Mouse (Mus musculus) cerebellum, postnatal 25 days (tissue): ENCODE results near the gene Pdxp.

Experiments used
- DNase-seq, 2 experiments: peaks; one replicate each; pipeline ENCODE4 v3.0.0; 2021; ENCODE audit warnings: mixed read lengths in 2 of 2

Gene Pdxp

DNA sequence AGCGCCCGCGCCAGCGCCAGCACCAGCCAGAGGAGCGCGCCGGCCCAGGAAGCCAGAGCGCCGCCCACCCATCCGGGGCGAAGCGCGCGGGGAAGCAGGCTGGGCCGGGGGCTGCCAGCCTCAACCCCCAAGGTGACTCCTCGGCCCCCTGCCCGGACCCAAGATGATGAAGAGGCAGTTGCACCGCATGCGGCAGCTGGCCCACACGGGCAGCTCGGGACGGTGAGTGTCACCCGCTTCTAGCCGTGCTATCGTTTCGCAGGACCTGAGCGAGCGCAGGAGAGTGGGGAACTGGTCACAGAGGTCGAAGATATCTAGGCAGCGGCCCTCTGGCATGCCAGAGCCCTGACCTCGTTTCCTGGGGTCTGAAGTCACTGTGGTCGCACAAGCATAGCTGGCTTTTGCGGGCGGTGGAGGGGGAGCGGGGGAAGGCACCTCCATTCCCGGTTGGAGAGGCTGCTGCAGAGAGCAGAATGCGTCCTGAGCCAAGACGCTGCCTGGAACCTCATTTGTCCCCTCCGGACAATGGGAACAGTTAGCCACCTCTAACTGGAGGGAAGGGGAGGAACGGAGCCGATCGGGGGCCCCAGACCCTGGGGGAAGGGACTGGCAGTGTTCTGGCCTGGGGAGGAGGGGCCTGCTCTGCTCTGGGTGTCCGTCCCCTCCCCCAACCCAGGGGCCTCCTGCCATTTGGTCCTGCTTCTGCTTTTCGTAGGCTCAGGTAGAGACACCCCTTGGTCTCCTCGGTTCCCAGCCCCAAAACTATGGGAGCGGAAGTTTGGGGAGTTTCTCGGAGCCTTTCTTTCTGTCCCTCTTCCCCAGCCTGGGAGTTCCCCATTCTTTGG lies 13.8 kb upstream of the Pdxp start, which contains the start of gene Sh3bp1:
TSS of gene Sh3bp1 (plus strand) at position 29 of the 845 bp plus-strand sequence.
- DNase-seq = peak; percentile 64 to 68

- no peak for DNase-seq
Measured at GRCm38 (mm10) chr15:78900585-78901421, 12.9 kb upstream of the Pdxp start.

- no peak for DNase-seq
Measured at GRCm38 (mm10) chr15:78901422-78901789, 12.3 kb upstream of the Pdxp start.

DNA sequence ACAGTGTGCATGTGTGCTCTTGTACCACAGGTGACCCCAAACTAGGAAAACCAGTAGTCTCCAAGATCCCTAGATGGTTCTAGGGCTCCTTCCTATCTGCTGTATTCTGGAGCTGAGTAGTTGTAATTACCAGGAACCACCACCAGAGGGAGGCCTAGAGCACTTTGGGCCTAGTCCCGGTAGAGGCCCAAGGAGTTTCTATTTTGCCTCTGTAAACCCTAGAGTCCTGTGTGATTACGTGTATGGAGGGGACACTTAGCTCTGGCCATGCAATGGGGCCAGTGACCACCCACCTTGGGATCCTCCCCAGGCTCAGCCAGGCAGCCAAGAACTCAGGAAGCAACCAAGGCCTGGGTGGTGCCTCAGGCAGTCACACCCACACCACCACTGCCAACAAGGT lies 10.5 kb upstream of the Pdxp start:
- DNase-seq = peak; percentile 85 to 92

DNA sequence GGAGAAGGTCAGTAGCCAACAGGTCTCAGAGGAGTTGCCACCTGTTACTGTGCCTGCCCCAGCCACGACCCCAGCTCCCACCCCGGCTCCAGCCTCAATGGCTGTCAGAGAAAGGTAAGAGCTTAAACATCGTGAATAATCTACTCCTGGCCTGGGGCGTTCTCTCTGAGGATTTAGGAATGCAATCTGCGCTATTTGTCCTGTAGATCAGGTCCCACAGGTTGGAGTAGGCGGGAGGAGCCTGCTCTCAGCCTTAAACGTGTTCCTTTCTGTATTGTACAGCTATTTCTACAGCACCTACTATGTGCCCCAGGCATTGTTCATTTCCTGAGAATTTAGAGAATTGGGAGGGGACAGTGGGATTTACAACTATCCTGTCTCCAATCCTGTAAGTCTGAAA lies 5.3 kb upstream of the Pdxp start:
- DNase-seq = no peak

GRCm38 (mm10) chr15:78908982-78909381 lies 4.7 kb upstream of the Pdxp start:
- no peak for DNase-seq

DNA sequence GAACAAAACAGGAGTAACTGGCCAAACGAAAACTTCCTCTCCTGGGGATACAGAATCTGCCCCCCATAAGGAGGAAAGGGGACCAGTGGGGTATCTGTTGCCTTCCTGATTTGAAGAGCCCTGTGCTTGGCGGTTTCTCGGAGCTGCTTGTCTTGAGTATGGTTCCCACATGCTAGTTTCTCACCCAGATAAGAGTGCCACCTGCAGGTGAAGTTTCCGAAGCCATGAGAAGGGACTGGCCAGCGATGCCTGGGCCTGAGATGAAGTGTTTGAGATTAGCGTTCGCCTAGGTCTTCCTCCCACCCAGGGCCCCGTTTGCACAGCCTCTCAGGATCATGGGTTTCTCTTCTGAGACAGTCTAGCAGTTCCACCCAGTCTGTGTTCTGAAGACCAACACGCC lies 1.7 kb upstream of the Pdxp start:
- DNase-seq = peak; percentile 55 to 80

DNA sequence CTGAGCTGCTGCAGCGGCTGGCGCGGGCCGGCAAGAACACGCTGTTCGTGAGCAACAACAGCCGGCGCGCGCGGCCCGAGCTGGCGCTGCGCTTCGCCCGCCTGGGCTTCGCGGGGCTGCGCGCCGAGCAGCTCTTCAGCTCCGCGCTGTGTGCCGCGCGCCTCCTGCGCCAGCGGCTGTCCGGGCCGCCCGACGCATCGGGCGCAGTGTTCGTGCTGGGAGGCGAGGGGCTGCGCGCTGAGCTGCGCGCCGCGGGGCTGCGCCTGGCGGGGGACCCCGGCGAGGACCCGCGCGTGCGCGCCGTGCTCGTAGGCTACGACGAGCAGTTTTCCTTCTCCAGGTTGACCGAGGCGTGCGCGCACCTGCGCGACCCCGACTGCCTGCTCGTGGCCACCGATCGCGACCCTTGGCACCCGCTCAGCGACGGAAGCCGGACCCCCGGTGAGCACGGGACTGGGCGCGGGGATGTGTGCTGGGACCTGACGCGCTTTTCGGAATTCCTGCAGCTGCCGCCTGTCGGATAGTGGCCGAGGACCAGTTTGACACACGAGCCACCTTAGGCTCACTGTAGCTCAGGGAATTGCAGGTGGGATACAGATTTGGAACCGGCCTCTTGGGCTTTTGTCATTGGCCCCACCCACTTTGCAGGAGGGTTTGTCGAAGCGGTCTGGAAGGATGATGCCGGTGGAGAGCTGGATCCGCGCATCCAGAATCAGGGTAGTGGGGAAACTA lies 538 bp downstream of the Pdxp start:
- peak; percentile 82 to 83 for DNase-seq

GRCm38 (mm10) chr15:78914823-78915659 lies 1.3 kb downstream of the Pdxp start:
- peak; percentile 47 to 60 for DNase-seq

DNA sequence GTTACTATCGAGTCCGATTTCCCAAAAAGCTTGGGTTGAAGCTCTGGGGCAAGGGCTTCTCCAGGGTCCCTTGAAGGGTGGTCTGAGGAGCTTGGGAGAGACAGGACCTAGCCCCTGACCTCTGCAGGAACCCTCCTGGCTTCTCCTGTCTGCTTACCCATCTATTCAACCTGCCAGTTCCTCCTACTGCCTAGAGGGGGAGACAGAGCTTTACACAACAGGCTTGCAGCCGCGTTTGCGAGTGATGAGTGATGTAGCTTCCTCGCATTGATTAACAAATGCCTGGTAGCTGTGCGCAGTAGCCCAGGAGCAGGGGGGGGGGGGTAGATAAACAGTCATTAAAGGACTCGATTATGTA lies 1.9 kb downstream of the Pdxp start:
- DNase-seq = peak; percentile 77 to 84

- DNase-seq = peak; percentile 72 to 83
Measured at GRCm38 (mm10) chr15:78916052-78916826, 2.5 kb downstream of the Pdxp start.

DNA sequence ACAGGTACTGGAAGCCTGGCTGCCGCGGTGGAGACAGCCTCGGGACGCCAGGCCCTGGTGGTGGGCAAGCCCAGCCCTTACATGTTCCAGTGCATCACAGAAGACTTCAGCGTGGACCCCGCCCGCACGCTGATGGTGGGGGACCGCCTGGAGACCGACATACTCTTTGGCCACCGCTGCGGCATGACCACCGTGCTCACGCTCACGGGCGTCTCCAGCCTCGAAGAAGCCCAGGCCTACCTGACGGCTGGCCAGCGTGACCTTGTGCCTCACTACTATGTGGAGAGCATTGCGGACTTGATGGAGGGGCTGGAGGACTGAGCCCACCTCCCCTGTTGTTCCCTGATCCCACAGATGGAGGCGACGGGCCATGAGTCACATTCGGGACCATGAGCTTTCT lies 4.4 kb downstream of the Pdxp start:
- no peak for DNase-seq

DNA sequence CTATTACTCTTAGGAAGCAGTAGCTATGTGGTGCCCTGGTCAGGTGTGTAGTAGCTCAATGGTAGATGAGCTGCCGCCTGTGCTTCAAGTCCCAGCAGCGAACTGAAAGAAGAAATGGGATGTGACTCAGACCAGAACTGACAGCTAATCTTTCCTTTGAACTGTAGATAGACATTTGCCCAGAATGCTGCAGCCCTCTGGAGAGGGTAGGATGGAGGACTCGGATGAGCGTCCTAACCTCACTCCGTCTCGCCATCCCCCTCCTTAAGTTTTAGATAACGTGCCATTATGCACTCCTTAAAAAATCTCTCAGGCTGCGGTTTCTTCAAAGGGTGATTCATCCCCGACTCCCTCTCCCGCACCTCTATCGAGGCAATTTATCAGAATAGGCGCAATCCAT lies 6.2 kb downstream of the Pdxp start:
- DNase-seq = no peak

DNA sequence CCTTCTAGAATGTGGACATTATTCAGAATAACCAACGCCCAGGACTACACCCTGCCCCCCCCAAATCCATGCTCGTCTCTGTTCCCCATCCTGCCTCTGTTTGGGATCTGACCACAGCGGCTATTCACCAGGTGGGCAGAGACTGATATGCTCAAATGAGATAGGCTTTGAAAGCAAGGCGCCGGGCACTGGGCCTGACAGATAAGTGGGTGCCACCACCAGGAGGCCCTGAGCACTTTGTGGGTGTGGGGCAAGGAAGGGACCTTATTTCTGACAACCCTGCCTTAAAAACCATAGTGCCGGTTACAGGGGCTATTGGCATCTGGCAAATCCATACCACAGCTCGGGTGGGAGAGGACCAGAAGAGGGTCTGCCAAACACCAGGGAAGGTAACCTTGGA lies 9.0 kb downstream of the Pdxp start:
- DNase-seq = no peak

DNA sequence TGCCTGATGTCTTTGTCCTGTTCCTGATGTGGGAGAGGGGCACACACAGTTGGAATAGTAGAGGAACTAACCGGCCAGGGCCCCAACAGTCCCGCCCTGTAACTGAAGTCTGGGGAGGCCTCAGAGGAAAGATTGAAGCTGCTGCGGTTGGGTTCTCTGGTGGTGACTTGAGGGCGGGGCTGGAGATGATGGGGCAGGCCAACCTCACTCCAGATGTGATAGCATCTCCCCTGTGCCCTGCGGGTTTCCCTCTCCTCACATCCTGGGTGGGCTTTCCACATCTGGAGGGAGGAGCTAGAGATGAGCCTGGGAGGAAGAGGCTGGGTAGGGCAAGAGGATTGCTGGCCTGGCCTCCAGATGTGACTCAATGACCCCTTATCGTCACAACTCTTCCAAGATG lies 9.9 kb downstream of the Pdxp start:
- DNase-seq = no peak

DNA sequence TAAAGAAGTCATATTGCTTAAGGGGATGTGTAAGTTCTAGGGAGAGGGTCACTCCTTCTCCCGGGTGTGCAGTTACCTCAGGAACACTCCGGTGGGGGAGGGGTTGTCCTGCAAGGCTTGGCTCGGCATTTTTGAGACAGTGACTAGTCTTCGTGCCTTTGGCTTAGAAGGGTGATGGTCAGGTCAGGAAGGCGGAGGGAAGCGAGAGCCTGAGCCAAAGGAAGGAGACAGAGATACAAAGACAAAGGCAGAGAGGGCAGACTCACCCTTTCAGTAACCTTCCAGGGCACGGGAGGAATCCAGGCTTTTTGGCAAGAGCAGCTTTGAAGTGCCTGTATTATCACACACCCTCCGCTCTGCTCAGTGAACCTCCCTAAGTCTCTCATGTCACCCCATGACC lies 11.4 kb downstream of the Pdxp start:
- no peak for DNase-seq

GRCm38 (mm10) chr15:78926021-78926919 lies 12.6 kb downstream of the Pdxp start, which contains the start of gene Lgals1:
Lgals1 (plus strand) TSS chr15:78926725.
- DNase-seq = peak; percentile 81 to 88

DNA sequence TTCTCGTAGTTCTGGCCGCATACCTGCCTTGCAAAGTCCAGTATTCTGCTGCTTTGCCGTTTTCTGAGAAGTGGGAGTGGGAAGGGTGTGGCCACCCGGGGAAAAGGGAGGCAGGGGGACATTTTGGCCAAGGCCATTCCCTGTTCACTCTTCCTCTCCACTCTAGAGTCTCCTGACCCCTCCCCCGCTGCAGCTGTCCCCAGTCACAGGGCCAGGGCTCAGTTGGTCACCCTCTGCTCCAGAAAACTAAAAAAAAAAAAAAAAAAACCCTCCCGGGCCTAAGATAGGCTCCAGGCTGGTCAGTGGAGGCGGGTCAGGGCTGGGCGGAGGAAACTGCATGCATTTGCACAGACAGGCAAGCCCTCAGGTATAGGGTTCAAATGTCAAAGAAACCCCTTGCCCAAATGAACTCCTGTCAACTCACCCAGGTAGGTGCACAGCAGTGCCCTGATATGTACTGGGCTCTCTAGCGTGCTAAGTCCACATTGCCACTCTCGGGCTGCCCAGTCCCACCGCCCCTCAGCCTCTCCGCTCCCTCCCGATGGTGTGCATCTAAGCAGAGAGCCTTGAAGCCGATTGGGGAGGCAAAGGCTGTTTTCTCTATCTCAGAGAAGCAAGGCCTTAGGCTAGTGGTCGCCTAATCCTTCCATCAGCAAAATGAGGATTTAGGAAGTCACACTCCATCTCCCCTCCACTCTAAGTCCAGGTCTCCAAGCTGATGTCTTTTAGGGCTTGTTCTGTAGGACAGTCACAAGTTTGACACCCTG lies 13.5 kb downstream of the Pdxp start:
- DNase-seq = peak; percentile 38 to 56

DNA sequence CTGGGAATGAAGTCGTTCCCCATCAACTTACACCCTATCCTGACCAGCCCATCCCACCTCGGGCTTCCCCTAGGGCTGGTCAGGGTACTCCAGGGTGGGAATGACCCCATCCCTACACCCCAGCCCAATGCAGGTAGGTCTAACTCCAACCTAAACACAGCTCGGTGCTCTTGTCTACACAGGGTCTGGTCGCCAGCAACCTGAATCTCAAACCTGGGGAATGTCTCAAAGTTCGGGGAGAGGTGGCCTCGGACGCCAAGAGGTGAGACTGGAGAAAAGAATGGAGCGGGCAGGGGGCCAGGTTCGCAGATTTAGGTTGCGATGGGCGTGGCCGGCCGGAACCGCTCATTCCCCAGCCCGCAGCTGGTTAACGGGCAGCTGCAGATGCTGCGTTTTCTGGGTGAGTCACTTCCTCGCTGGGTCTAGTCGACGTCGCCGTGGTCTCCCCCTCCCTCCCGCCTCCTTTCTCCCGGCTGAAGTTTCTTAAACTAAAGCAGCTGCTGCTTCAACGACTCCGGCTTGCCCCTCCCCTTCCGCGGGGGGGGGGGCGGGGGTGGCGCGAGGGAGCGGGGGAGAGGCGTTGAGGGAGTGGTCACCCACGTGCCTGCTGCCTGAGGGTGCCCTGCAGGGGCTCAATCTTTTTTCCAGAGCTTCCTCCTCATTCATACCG lies 14.2 kb downstream of the Pdxp start:
- DNase-seq = peak in 1 of 2 experiments; percentile 51
